Mouse (Mus musculus): ENCODE measurements around the gene Dpyd.

Gene Dpyd

GRCm38 (mm10) chr3:119095223-119095886, 533.4 kb downstream of the Dpyd start:
- no peak for DNase-seq (ENCODE audit: low spot score)

GRCm38 (mm10) chr3:119126003-119126402, 564.1 kb downstream of the Dpyd start:
- no peak for DNase-seq (ENCODE audit: low spot score)

GRCm38 (mm10) chr3:119128076-119128475, 566.1 kb downstream of the Dpyd start:
- DNase-seq (ENCODE audit: low spot score), result no peak

- no peak for DNase-seq (ENCODE audit: low spot score)
Observed at GRCm38 (mm10) chr3:119143034-119143433, 581.1 kb downstream of the Dpyd start.

- DNase-seq (ENCODE audit: low spot score), result no peak
Observed at GRCm38 (mm10) chr3:119144788-119145187, 582.9 kb downstream of the Dpyd start.

GRCm38 (mm10) chr3:119154604-119155444, 592.9 kb downstream of the Dpyd start:
- no peak for DNase-seq (ENCODE audit: low spot score)

GRCm38 (mm10) chr3:119158670-119159069, 596.7 kb downstream of the Dpyd start:
- DNase-seq (ENCODE audit: low spot score), result no peak

GRCm38 (mm10) chr3:119165691-119166090, 603.8 kb downstream of the Dpyd start:
- DNase-seq (ENCODE audit: low spot score), result no peak

GRCm38 (mm10) chr3:119168166-119168565, 606.2 kb downstream of the Dpyd start:
- DNase-seq (ENCODE audit: low spot score), result no peak

- DNase-seq (ENCODE audit: low spot score), result no peak
Observed at GRCm38 (mm10) chr3:119168661-119169060, 606.7 kb downstream of the Dpyd start.

GRCm38 (mm10) chr3:119183261-119183660, 621.3 kb downstream of the Dpyd start:
- DNase-seq (ENCODE audit: low spot score), result no peak

GRCm38 (mm10) chr3:119194071-119194470, 632.1 kb downstream of the Dpyd start:
- DNase-seq (ENCODE audit: low spot score), result no peak

GRCm38 (mm10) chr3:119195613-119196012, 633.7 kb downstream of the Dpyd start:
- no peak for DNase-seq (ENCODE audit: low spot score)

- no peak for DNase-seq (ENCODE audit: low spot score)
Observed at GRCm38 (mm10) chr3:119220763-119221412, 659.0 kb downstream of the Dpyd start.

GRCm38 (mm10) chr3:119243181-119243580, 681.3 kb downstream of the Dpyd start:
- DNase-seq (ENCODE audit: low spot score), result no peak

GRCm38 (mm10) chr3:119256516-119256915, 694.6 kb downstream of the Dpyd start:
- no peak for DNase-seq (ENCODE audit: low spot score)

- DNase-seq (ENCODE audit: low spot score), result no peak
Observed at GRCm38 (mm10) chr3:119275241-119275640, 713.3 kb downstream of the Dpyd start.

GRCm38 (mm10) chr3:119280671-119281070, 718.7 kb downstream of the Dpyd start:
- DNase-seq (ENCODE audit: low spot score), result no peak

GRCm38 (mm10) chr3:119314693-119315092, 752.8 kb downstream of the Dpyd start:
- DNase-seq (ENCODE audit: low spot score), result peak; percentile 3

- no peak for DNase-seq (ENCODE audit: low spot score)
Observed at GRCm38 (mm10) chr3:119329063-119329462, 767.1 kb downstream of the Dpyd start.

GRCm38 (mm10) chr3:119333335-119334305, 771.7 kb downstream of the Dpyd start:
- DNase-seq (ENCODE audit: low spot score), result no peak

Data from urinary bladder, postnatal 25 days (tissue).